Comparison of ENCODE assay signal across 9 mouse cellular contexts in the genomic region with DNA sequence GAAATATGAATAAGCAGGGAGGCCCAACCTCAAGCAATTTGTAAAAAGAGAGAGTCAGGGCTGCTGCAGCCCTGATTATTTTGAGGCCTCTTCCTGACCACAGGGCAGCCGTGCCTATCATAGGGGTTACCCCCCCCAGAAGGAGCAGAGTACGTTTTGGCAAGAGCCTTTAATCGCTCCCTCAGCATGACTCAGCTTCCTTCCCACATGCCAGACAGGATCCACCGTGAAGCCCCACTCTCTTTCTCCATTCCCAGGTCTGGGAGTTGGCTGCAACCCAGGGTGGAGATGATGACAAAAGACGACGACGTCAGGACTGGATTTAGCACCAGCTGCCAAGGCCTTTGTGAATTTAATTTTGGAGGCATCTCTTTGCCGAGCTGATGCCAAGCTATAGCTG.
A peak's percentile ranks its signal among the peaks of the same experiment; 100 is the strongest.
DNase-seq lines count a peak whose midpoint lies in the region; ATAC-seq and TF ChIP-seq lines count a peak whose summit lies in the region.
"Had no signal": no experiment of that assay in that cellular context is flagged by ENCODE, and none has a peak within 500 bp of the region (broad histone marks: within the 10 kb centered on the region; RNA-seq: fewer than 3 reads in every experiment).

No protein-coding gene starts in this region.

- no peak overlapping the region for H3K9ac ChIP-seq in kidney, embryonic 16.5 days (replicated peaks; ENCODE audit: low read length)
- no peak overlapping the region for H3K9ac ChIP-seq in embryonic facial prominence, embryonic 14.5 days (ENCODE audit: low read depth, low read length)
- H3K9ac ChIP-seq: stomach, embryonic 15.5 days had no signal

- TF ChIP-seq POLR2A in olfactory bulb, adult 2 months (IDR thresholded peaks at IDR 0.05; ENCODE audit: insufficient read depth, low read depth, low read length) = no peak

- no peaks in the 10 kb centered on the region for H3K9me3 ChIP-seq in kidney, embryonic 16.5 days (ENCODE audit: low read length)
- H3K9me3 ChIP-seq in embryonic facial prominence, embryonic 14.5 days (ENCODE audit: control insufficient read depth, low read length) = no peaks in the 10 kb centered on the region
- H3K9me3 ChIP-seq: stomach, embryonic 15.5 days had no signal

- no peaks in the 10 kb centered on the region for H3K27me3 ChIP-seq in kidney, embryonic 16.5 days (ENCODE audit: insufficient read depth, low read length)
- no peaks in the 10 kb centered on the region for H3K27me3 ChIP-seq in embryonic facial prominence, embryonic 14.5 days (replicated peaks; ENCODE audit: control insufficient read depth, insufficient read depth, low read length)
- H3K27me3 ChIP-seq: stomach, embryonic 15.5 days had no signal

- H3K27ac ChIP-seq in kidney, embryonic 16.5 days (ENCODE audit: low read length) = no peak overlapping the region
- H3K27ac ChIP-seq in embryonic facial prominence, embryonic 14.5 days (replicated peaks; ENCODE audit: low read depth, low read length) = no peak overlapping the region
- H3K27ac ChIP-seq in olfactory bulb, adult 2 months (ENCODE audit: insufficient read depth, low read depth, low read length) = peak overlapping the region; percentile 96
- H3K27ac ChIP-seq: stomach, embryonic 15.5 days had no signal

- TF ChIP-seq CTCF in olfactory bulb, adult 2 months (IDR thresholded peaks at IDR 0.05; ENCODE audit: insufficient read depth, low read depth, low read length) = no peak

- peak; percentile 8 for DNase-seq in kidney, adult 18-20 months
- peak; percentile 92 for DNase-seq in MN1 (ENCODE audit: low spot score)
- DNase-seq in embryonic facial prominence, embryonic 14.5 days (ENCODE audit: low spot score) = peak; percentile 74
- peak; percentile 28 to 33 for DNase-seq in kidney, postnatal 36 days
- DNase-seq in urinary bladder, postnatal 36 days (ENCODE audit: low spot score in 2 of 2) = no peak
- DNase-seq in embryo, embryonic 11 days = no peak

- no peak overlapping the region for H3K4me2 ChIP-seq in kidney, embryonic 16.5 days (replicated peaks; ENCODE audit: low read depth, low read length)
- no peak overlapping the region for H3K4me2 ChIP-seq in embryonic facial prominence, embryonic 14.5 days (ENCODE audit: low read depth, low read length)
- H3K4me2 ChIP-seq: stomach, embryonic 15.5 days had no signal

- ATAC-seq in kidney, embryonic 16.5 days (ENCODE audit: low FRiP score, low TSS enrichment) = no peak
- peak; percentile 56 for ATAC-seq in embryonic facial prominence, embryonic 14.5 days (ENCODE audit: low read depth)

- 46% methylated on average over 8 of the region's 8 CpGs for WGBS in kidney, embryonic 16.5 days
- WGBS in embryonic facial prominence, embryonic 14.5 days = 22% methylated on average over 8 of the region's 8 CpGs
- WGBS in olfactory bulb, adult 2 months = 9% methylated on average over 8 of the region's 8 CpGs

- peaks cover 8% of the 10 kb centered on the region; the same call in 1 of the 2 replicates for H3K4me1 ChIP-seq in kidney, embryonic 16.5 days (ENCODE audit: insufficient read depth, low read length)
- peaks cover 17% of the 10 kb centered on the region; the same call in 1 of the 2 replicates for H3K4me1 ChIP-seq in embryonic facial prominence, embryonic 14.5 days (ENCODE audit: control insufficient read depth, insufficient read depth, low read length)
- peaks cover 26% of the 10 kb centered on the region for H3K4me1 ChIP-seq in olfactory bulb, adult 2 months (ENCODE audit: control insufficient read depth, insufficient read depth, low read length)

- no peaks in the 10 kb centered on the region for H3K36me3 ChIP-seq in kidney, embryonic 16.5 days (ENCODE audit: insufficient read depth, low read length)
- no peaks in the 10 kb centered on the region for H3K36me3 ChIP-seq in embryonic facial prominence, embryonic 14.5 days (ENCODE audit: control insufficient read depth, insufficient read depth, low read length)
- H3K36me3 ChIP-seq: stomach, embryonic 15.5 days had no signal

- no peak overlapping the region for H3K4me3 ChIP-seq in kidney, embryonic 16.5 days (ENCODE audit: low read length)
- no peak overlapping the region for H3K4me3 ChIP-seq in embryonic facial prominence, embryonic 14.5 days (ENCODE audit: low read depth, low read length)
- no peak overlapping the region for H3K4me3 ChIP-seq in olfactory bulb, adult 2 months (ENCODE audit: insufficient read depth, low read depth, low read length)
- H3K4me3 ChIP-seq: stomach, embryonic 15.5 days had no signal

Comparison
In these comparisons a context has a peak if more than half of its experiments do, and no peak if none do; other contexts are left out.
1. DNase-seq: peak in kidney, adult 18-20 months (single experiment), MN1 (single experiment), embryonic facial prominence, embryonic 14.5 days (single experiment) and kidney, postnatal 36 days (2 of 2); none in urinary bladder, postnatal 36 days (0 of 2) and embryo, embryonic 11 days (single experiment).